Mouse (Mus musculus) liver, postnatal 0 days (tissue): ENCODE results near the gene Krtcap2. TPM values are rescaled to one million over a fixed set of nuclear protein-coding genes. Genes with fewer than 3 reads are reported as not detected.
A peak's percentile ranks its signal among the peaks of the same experiment; 100 is the strongest.

Source experiments
- ATAC-seq: fragments of 200-750 bp; cut with Nextera tagmentation; 2 replicates; pipeline ENCODE4 v1.8.0; 2017; ENCODE audit warnings: mild to moderate bottlenecking, moderate library complexity
- DNase-seq: peaks from one replicate; pipeline ENCODE4 v3.0.0-alpha.2; 2016
- H3K27ac ChIP-seq: fragments of 300-500 bp; sonication (generic); 2 replicates; pipeline ENCODE4 v1.5.1; 2014; ENCODE audit warnings: antibody characterized with exemption, moderate library complexity, mild to moderate bottlenecking, low read depth
- H3K27me3 ChIP-seq: fragments of 300-500 bp; sonication (generic); 2 replicates; pipeline ENCODE4 v1.6.1; 2014; ENCODE audit warnings: low read length, control low read depth, mixed read lengths; ENCODE audit not compliant: insufficient read depth
- H3K36me3 ChIP-seq: fragments of 300-500 bp; sonication (generic); replicated peaks from 2 replicates; pipeline ENCODE4 v1.6.1; 2014; ENCODE audit warnings: mild to moderate bottlenecking, control low read depth, low read length, moderate library complexity, mixed read lengths; ENCODE audit not compliant: insufficient read depth
- H3K4me1 ChIP-seq: fragments of 300-500 bp; sonication (generic); 2 replicates; pipeline ENCODE4 v1.6.1; 2014; ENCODE audit warnings: antibody characterized with exemption, mild to moderate bottlenecking, control low read depth; ENCODE audit not compliant: insufficient read depth
- H3K4me2 ChIP-seq: fragments of 300-500 bp; sonication (generic); 2 replicates; pipeline ENCODE4 v1.6.1; 2014; ENCODE audit warnings: low read depth, mild to moderate bottlenecking, low read length, moderate library complexity, mixed read lengths
- H3K4me3 ChIP-seq: fragments of 300-500 bp; sonication (generic); 2 replicates; pipeline ENCODE4 v1.5.1; 2014; ENCODE audit warnings: low read depth, low read length
- H3K9ac ChIP-seq: fragments of 300-500 bp; sonication (generic); replicated peaks from 2 replicates; pipeline ENCODE4 v1.6.1; 2014; ENCODE audit warnings: mild to moderate bottlenecking, moderate library complexity
- H3K9me3 ChIP-seq: fragments of 300-500 bp; sonication (generic); 2 replicates; pipeline ENCODE4 v1.6.1; 2016; ENCODE audit warnings: mild to moderate bottlenecking, control low read depth, low read length, mixed read lengths
- CTCF ChIP-seq: sonication (generic); IDR thresholded peaks from 2 replicates; pipeline ENCODE4 v1.5.1; 2016; ENCODE audit warnings: antibody characterized with exemption, low read depth
- EP300 ChIP-seq: IDR thresholded peaks from 2 replicates; pipeline ENCODE4 v1.6.1; 2016; ENCODE audit warnings: antibody characterized with exemption, low read depth, mild to moderate bottlenecking
- WGBS: fragments of 180-500 bp; shearing (Covaris S2); extraction: QIAGEN DNeasy Blood & Tissue Kit; methylation state at CpG from one replicate; pipeline ENCODE4 v1.1.7; 2014; ENCODE audit not compliant: insufficient replicate concordance; 5-methylcytosine and 5-hydroxymethylcytosine counted together
- polyA plus RNA-seq: library from polyadenylated mRNA; unstranded; fragments of >200 nt; fragmentation: Nextera tagmentation; extraction: Ambion mirVana; gene quantifications from 2 replicates; pipeline ENCODE4 v1.2.1, GENCODE M21; 2015

The Krtcap2 gene
- polyA plus RNA-seq, 1 experiment from 2014 or later = 141 TPM

DNA sequence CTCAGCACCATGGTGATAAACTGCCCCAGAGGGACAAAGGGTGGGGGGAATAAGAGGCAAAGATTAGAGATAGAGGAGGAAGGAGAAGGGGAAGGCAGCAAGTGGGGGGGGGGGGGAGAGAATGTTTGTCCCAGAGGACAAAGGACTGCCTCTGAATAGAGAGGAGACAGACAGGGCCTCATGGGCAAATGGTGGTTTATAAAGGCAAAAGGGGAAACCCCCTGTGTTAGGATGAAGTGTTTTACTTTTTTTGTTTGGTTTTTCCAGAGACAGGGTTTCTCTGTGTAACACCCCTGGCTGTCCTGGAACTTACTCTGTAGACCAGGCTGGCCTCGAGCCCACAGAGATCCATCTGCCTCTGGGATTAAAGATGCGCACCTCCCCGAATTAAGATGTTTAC is 14.4 kb downstream of the Krtcap2 start:
- 78% methylated on average over 3 of the region's 3 CpGs for WGBS
- H3K36me3 ChIP-seq = no peaks in the 10 kb centered on the region
- TF ChIP-seq EP300 = no peak
- TF ChIP-seq CTCF = no peak

DNA sequence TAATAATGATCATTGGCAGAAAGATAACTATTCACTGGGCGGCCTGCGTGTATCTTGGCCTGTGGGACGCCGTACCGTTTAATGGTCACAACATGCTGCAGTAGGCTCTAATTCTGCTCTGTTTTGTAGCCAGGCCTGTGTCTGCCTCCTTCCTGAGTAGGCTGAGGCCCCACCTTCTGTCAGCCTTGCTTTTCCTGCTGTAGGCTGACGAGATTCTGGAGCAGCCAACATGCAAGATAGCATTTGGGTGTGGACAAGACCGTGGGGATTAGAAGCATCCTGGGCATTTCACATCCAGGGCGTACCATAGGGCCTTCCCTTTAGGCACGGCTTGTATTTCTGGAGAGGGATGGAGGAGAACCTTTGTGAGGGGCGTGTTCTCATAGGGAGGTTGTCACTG is 16.7 kb downstream of the Krtcap2 start:
- DNase-seq = no peak
- no peak overlapping the region for H3K4me3 ChIP-seq
- no peaks in the 10 kb centered on the region for H3K27me3 ChIP-seq
- 47% methylated on average over 10 of the region's 10 CpGs for WGBS
- no peak for ATAC-seq
- no peak overlapping the region for H3K9ac ChIP-seq
- peaks cover 9% of the 10 kb centered on the region for H3K4me1 ChIP-seq
- no peak overlapping the region for H3K27ac ChIP-seq
- no peak for TF ChIP-seq CTCF
- no peak for TF ChIP-seq EP300
- H3K36me3 ChIP-seq = no peaks in the 10 kb centered on the region
- no peaks in the 10 kb centered on the region for H3K9me3 ChIP-seq
- no peak overlapping the region for H3K4me2 ChIP-seq

More for the DNA sequence above, 14.4 kb downstream of the Krtcap2 start:
- H3K4me2 ChIP-seq = no peak overlapping the region
- no peak overlapping the region for H3K27ac ChIP-seq
- H3K4me1 ChIP-seq = no peaks in the 10 kb centered on the region
- no peaks in the 10 kb centered on the region for H3K27me3 ChIP-seq
- H3K4me3 ChIP-seq = no peak overlapping the region
- H3K9ac ChIP-seq = no peak overlapping the region
- DNase-seq = no peak
- ATAC-seq = no peak
- no peaks in the 10 kb centered on the region for H3K9me3 ChIP-seq

DNA sequence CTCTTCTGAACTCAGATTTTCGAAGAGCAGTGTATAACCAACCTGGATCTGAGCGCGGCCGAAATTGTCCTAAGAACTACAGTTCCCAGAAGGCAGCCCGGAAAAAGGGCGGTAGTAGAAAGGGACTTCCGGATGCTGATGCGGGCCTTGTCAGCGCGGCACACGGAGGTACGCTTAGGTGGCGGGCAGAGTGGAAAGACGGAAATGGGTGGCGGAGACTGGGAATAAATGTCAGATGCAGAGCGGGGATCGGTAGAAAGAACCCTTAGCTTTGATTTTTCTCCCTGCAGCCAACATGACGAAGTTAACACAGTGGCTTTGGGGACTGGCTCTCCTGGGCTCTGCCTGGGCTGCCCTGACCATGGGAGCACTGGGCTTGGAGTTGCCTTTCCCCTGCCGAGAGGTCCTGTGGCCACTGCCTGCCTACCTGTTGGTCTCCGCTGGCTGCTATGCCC is 20.7 kb downstream of the Krtcap2 start:
- Histone ChIP-seq H3K4me3 (peak overlapping the region; percentile 72), H3K9me3 (no peaks in the 10 kb centered on the region), H3K9ac (peak overlapping the region; percentile 86), H3K4me1 (peaks cover 20% of the 10 kb centered on the region), H3K27ac (0 out of 2 replicates have a peak overlapping the region, but pooled peaks have one; percentile 30), H3K27me3 (no peaks in the 10 kb centered on the region), H3K36me3 (peaks cover 4% of the 10 kb centered on the region; the same call in 1 of the 2 replicates), H3K4me2 (peak overlapping the region; percentile 91)
- 0% methylated on average over 20 of the region's 20 CpGs for WGBS
- TF ChIP-seq CTCF (no peak), EP300 (0 out of 2 replicates have a peak, but pooled peaks have one; percentile 22)
- DNase-seq = peak; percentile 79
- ATAC-seq = peak; percentile 86

DNA sequence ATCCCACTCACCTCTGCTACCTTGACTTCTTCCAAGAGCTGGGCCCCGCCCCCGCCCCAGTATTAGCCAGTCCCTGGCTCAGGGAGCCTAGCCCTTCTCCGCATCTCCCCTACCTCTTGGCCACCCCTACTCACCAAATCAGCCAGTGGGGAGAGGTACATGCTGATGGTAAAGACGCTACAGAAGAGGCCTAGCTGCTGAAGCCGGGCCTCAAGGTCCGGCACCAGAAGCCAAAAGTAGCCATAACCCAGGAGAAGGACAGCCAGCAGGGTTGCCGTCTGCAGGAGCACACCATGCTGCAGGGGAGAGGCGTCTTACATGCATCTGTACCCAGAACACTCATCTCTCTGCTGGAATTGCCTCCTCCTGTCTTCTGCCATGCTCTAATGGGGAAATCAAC is 23.1 kb downstream of the Krtcap2 start:
- Histone ChIP-seq H3K9ac (no peak overlapping the region), H3K4me1 (peaks cover 20% of the 10 kb centered on the region), H3K27me3 (no peaks in the 10 kb centered on the region), H3K27ac (no peak overlapping the region), H3K4me3 (no peak overlapping the region), H3K9me3 (no peaks in the 10 kb centered on the region), H3K4me2 (peak overlapping the region; percentile 75; the same call in 1 of the 2 replicates), H3K36me3 (peaks cover 18% of the 10 kb centered on the region)
- WGBS = 78% methylated on average over 8 of the region's 8 CpGs
- ATAC-seq (no peak), DNase-seq (no peak)
- TF ChIP-seq EP300 (no peak), CTCF (no peak)

DNA sequence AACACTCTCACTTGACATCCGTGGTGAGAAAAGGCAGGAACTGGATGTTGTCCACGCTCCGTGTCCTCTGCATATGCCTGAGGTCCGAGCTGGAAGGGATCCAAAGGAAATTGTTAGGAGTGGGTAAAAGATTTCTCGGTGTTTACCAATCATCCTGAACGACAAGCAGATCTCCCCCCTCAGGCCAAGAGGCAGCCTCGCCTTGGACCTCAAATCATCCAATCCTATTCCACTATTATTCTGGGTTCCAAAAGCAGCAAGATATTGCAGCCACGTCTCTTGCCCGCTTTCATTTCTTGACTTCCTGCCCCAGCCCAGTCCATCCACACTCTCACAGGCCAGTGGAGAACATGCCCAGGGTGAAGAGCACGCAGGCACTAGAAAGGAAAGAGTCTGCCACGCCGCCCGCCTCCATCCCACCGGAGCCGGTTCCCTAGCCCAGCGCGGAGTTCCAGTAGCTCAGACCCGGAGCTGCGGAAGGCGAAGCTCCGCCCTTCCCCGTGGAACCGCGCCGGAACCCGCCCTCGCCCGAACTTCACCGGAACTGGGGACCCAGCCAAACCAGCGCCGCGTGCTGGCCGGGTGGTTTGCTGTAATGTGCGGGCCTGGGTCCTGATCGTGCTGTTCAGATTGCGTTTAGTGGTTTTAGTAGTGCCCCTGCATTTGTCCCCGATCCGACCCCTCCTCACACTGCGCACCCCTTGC is 24.4 kb downstream of the Krtcap2 start, which contains the start of gene Slc50a1:
Slc50a1 (minus strand) TSS at position 520 of the 705 bp plus-strand sequence.
- Histone ChIP-seq H3K4me2 (peak within 1 kb of the TSS; percentile 75), H3K4me1 (peaks cover 20% of the 10 kb centered on the region), H3K36me3 (peaks cover 18% of the 10 kb centered on the region), H3K4me3 (peak within 1 kb of the TSS; percentile 67), H3K9me3 (no peaks in the 10 kb centered on the region), H3K9ac (peak within 1 kb of the TSS; percentile 65), H3K27ac (peak within 1 kb of the TSS; percentile 69; the same call in 1 of the 2 replicates), H3K27me3 (no peaks in the 10 kb centered on the region)
- 2% methylated on average over 37 of the region's 39 CpGs for WGBS
- TF ChIP-seq EP300 (no peak; the same call in 1 of the 2 replicates), CTCF (peak; percentile 57)
- ATAC-seq (peak; percentile 60), DNase-seq (peak; percentile 84)

DNA sequence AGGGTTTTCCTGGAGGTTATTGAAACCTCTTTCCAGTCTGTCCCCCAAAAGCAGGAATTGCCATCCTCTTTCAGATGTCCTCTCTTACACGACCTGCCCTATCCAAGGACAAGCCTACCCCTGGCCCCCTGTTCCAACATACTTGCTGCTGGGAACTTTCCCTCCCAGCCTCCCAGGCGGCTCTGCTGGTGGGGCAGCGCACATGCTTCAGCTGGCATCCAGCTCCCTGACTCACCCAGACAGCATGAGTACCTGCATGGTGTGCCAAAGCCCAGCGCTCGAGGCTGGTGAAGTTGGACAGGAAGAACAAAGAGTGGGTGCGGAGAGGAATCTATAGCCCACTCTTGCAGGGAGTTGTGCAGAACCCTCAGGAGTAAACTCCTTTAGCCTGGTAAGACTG is 25.1 kb downstream of the Krtcap2 start:
- Histone ChIP-seq H3K4me3 (peak overlapping the region; percentile 67), H3K9me3 (no peaks in the 10 kb centered on the region), H3K36me3 (peaks cover 23% of the 10 kb centered on the region), H3K27ac (peak overlapping the region; percentile 69; the same call in 1 of the 2 replicates), H3K4me1 (peaks cover 20% of the 10 kb centered on the region), H3K27me3 (no peaks in the 10 kb centered on the region), H3K4me2 (peak overlapping the region; percentile 75), H3K9ac (no peak overlapping the region)
- TF ChIP-seq CTCF (no peak), EP300 (no peak)
- ATAC-seq = no peak
- 70% methylated on average over 6 of the region's 6 CpGs for WGBS
- DNase-seq = no peak
